Mouse (Mus musculus): ENCODE data around the gene Gm10974.

DNA sequence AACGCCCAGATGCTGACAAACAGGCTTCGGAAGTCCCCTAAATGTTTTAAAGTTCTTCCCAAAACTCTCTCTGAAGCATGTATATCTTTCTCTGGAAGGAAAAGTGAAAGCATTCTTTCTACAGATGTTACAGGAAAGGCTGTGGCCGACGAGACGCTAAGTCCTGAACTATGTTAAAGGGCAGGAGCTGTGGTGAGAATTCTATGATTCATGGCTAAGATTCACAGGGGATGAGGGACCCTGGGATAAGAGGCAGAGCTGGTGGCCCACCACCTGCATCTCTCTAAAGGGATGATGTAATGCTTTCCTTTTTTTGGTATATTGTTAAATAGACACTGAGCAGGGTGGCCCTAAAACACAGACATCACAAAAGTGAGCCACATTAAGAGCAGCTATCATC, 22.4 kb upstream of the Gm10974 start:
- TF ChIP-seq NELFE (IDR thresholded peaks at IDR 0.05; ENCODE audit: low read depth, low read length), result no peak
- no peak for TF ChIP-seq ZNF384 (IDR thresholded peaks at IDR 0.05; ENCODE audit: low read depth, low read length)
- no peak for TF ChIP-seq POLR2A (IDR thresholded peaks at IDR 0.05; ENCODE audit: low read depth, low read length)
- no peak for TF ChIP-seq GABPA (IDR thresholded peaks at IDR 0.05; ENCODE audit: insufficient replicate concordance, low read depth, low read length)

Data from CH12.LX (cell line).